Mouse (Mus musculus) skeletal muscle tissue, adult 2 months (tissue): ENCODE data around the gene Phlpp1.
A peak's percentile ranks its signal among the peaks of the same experiment; 100 is the strongest.

Experiments
- DNase-seq: peaks from one replicate; pipeline ENCODE4 v3.0.0-alpha.2; 2012; ENCODE audit warnings: low read depth, low spot score

Phlpp1 gene

GRCm38 (mm10) chr1:106164111-106164510 is 7.4 kb upstream of the Phlpp1 start:
- no peak for DNase-seq

GRCm38 (mm10) chr1:106168001-106168400 is 3.6 kb upstream of the Phlpp1 start:
- DNase-seq, result no peak

- DNase-seq, result no peak
Observed at GRCm38 (mm10) chr1:106168801-106169200, 2.8 kb upstream of the Phlpp1 start.

- DNase-seq, result no peak
Observed at GRCm38 (mm10) chr1:106169741-106170265, 1.7 kb upstream of the Phlpp1 start.

- peak; percentile 24 for DNase-seq
Observed at GRCm38 (mm10) chr1:106172301-106172930, 864 bp downstream of the Phlpp1 start.

GRCm38 (mm10) chr1:106172931-106173371 is 1.4 kb downstream of the Phlpp1 start:
- no peak for DNase-seq

- no peak for DNase-seq
Observed at GRCm38 (mm10) chr1:106173621-106174156, 2.1 kb downstream of the Phlpp1 start.

GRCm38 (mm10) chr1:106174598-106174997 is 3.0 kb downstream of the Phlpp1 start:
- DNase-seq, result no peak

GRCm38 (mm10) chr1:106175360-106175759 is 3.8 kb downstream of the Phlpp1 start:
- DNase-seq, result no peak

GRCm38 (mm10) chr1:106176791-106177190 is 5.2 kb downstream of the Phlpp1 start:
- no peak for DNase-seq

GRCm38 (mm10) chr1:106177868-106178790 is 6.6 kb downstream of the Phlpp1 start:
- DNase-seq, result no peak

GRCm38 (mm10) chr1:106183701-106184100 is 12.1 kb downstream of the Phlpp1 start:
- no peak for DNase-seq

- no peak for DNase-seq
Observed at GRCm38 (mm10) chr1:106184780-106185460, 13.4 kb downstream of the Phlpp1 start.

GRCm38 (mm10) chr1:106185461-106185924 is 13.9 kb downstream of the Phlpp1 start:
- DNase-seq, result no peak

GRCm38 (mm10) chr1:106186062-106186461 is 14.5 kb downstream of the Phlpp1 start:
- no peak for DNase-seq

- no peak for DNase-seq
Observed at GRCm38 (mm10) chr1:106187480-106187879, 15.9 kb downstream of the Phlpp1 start.

- no peak for DNase-seq
Observed at GRCm38 (mm10) chr1:106188756-106189155, 17.2 kb downstream of the Phlpp1 start.

- no peak for DNase-seq
Observed at GRCm38 (mm10) chr1:106189311-106189710, 17.8 kb downstream of the Phlpp1 start.

GRCm38 (mm10) chr1:106190695-106191094 is 19.1 kb downstream of the Phlpp1 start:
- DNase-seq, result no peak

- no peak for DNase-seq
Observed at GRCm38 (mm10) chr1:106191885-106192284, 20.3 kb downstream of the Phlpp1 start.

GRCm38 (mm10) chr1:106192864-106193470 is 21.4 kb downstream of the Phlpp1 start:
- no peak for DNase-seq
